Mouse (Mus musculus) frontal cortex, postnatal 36 days (tissue): ENCODE measurements around the gene Numb.

ENCODE experiments used
- DNase-seq, 2 experiments: peaks; one replicate each; pipeline ENCODE4 v3.0.0; 2022; ENCODE audit warnings: low spot score in 2 of 2

Numb gene

DNA sequence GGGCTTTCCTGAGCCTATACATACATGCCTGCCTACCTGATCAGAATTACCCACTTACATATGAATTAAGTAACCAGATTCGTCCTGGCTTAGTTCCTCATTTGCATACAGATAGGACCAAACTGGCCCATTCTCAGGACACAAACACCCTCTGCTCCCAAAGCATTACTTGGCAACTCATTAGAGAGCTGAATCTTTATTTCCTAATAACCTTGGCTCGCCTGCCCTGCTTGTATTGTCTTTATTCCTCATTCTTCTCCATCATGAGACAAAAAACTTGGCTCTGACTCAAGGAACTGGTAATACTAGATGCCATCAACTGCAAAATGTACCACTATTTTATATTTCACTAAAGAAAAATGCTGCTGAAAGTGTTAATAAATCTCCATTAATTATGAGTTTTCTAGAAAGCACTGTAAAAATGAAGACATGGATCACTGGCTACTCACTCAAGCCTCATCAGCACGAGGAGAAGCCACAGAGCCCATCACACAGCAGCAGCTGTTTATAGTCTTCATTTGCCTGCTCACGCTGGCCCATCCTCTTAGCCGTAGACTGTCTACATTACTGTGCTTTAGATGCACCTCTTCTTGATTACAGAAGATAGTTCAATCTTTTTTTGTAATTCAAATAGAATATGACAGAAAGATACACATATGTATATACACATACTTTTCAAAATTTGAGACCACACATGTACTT is 69.1 kb downstream of the Numb start:
- no peak for DNase-seq

DNA sequence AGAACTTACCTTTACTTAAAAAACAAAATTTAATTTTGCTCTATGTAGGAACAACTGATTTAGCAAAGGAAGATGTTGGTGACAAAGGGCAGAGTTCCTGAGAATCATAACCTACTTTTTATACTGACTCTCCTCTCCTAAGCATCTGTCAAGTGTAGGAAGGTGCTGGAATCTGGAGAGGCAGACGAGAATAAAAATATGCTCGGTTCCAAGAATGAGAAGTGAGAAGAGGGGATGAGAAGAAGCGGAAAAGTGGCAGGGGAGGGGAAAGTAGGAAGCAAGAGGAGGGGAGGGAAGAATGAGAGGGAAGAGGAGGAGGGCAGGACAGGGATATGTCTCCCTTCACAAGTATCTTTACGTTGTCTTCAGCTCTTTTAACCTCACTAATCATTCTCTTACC is 71.4 kb downstream of the Numb start:
- peak; percentile 21 to 58 for DNase-seq

DNA sequence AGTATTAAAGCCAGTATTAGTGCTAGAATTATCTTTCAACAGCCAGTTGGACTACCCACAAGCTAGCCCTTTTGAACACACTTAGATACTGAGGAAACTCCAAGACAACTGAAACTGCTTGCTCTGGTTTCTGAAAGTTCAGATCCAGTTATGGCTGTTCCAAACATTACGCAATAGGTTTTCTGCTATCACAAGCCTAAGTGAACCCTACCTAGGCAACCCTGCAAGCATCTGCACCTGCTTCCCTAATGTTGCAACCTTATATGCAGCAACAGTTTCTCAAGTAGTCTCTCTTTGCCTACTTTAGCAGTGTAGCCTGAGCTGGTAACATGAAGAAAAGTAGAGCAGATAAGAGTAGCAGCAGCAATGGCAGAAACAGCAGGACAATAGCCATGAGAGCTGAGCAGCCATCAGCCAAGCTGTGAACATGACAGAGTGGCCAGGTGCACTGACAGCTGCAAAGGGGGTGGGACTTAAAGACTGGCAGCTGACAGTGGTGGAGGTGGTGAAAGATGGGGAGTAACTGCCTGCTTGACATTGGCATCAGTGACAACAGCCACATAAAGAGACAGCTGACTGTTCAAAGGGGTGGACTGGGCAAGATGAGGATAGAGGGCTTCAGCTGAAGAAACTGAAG is 73.0 kb downstream of the Numb start:
- DNase-seq = no peak

DNA sequence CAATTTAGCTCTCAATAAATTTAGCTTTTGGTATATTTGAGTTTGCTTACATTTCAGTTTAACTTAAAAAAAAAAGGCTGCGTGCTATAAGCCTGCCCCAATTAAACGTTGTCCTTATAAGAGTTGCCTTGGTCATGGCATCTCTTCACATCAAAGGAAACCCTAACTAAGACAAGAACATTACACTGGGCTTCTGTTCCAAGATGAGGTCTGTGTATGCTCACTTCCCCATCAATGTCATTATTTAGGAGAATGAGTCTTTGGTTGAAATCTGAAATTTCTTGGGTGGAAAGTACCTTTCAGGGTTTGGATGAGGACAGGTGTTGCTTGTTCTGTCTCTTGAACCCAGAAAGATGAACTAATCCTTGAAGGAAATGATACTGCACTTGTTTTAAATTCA is 73.9 kb downstream of the Numb start:
- no peak for DNase-seq

DNA sequence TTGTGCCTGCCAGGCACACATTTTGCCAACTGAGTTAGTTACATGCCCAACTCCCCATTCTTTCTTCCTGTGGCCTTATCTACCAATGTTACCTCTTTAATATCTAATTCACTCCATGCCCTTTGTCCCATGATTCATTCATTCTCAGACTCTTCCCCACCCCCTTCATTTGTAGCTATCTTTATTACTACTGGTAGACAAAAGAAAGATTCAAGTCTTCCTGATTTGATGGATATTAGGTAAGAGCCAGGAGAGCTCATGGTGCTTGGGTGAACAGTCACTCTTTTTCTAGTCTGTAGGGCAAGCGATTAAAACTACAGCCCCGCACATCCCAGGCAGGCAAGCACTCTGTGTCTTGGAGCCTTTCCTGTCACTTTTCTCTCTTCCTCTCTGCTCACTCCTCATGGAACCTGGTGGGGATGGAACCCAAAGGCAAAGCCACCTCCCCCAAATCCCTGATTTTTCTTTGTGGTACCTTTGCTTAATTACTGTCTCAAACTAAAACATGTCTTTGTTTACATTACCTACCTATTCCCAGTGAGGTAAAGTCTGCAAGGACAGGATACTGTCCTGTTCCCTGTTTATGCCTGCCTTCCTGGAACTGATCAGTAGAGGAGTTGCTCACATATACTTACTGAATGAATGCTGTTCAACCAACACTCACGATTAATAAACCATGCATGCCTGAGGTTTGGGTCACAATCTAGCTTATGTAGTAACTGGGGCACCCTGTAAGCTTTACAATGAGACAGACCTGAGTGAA is 78.9 kb downstream of the Numb start:
- DNase-seq = no peak

DNA sequence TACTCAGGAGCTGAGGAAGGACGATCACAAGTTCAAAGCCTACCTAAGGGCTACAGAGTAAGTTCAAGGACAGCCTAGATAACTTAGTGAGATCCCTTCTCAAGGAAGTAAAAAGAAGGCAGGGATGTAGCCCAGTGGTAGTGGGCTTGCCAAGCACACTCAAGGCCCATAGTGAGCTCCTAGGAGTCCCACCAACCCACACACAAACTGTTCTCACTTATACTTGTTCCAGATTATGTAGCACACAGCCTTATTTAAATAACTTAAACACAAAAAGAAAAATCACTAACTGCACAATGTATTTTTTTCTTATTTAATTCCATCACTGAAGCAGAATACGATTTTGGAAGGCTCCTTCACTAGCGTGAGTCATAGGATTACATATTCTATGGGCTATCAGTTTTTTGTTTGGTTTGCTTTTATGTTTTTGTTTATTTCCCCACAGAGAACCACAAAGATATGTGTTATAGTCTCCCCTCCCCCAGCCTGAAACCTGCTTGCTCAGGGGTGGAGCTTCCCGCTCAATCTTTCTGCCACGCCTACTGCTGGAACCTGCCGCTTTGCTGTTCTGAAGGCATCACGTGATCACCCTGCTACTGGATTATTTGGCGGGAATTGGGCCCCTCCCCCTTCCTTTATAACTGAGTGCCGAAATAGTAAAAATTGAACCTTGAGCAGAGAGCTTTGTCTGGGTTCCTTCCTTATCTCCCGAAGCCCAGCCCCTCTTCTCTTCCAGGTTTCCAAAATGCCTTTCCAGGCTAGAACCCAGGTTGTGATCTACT is 80.1 kb downstream of the Numb start:
- DNase-seq = peak in 1 of 2 experiments; percentile 28

DNA sequence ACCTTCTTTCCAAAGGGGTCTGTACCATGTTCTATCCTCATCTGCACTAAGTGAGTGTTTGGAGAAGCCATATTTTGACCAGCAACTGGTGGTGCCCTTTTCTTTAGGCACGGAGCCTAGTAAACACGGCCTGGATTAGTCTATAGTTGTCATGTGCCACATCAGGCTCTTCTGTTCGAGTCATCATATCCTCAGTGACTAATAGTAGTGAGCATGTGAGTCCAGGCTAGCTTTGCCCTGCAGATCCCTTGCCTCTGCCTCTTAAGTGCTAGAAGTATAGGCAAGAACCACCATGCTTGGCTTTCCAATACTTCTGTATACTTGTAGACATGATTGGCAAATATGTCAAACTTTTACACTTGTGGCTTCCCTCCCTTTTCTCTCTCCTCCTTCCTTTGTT is 87.8 kb downstream of the Numb start:
- DNase-seq = no peak

DNA sequence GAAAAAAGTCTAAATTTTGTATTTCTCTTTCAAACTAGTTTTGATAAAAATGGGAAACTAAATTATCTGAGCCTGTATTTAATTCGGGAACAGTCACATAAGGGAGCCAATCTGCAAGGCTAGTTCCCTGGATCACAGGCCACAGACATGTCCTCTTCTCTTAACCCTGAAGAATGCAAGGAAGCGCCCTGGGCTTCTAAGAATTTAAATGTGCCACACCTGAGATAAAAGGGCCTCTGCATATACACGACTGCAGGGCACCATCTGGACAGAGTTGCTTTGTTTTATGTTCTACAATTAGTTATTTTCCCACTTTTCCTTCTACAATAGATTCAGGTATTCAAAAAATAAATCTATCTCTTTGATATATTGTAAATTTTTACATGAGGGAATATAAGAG is 91.3 kb downstream of the Numb start:
- no peak for DNase-seq

DNA sequence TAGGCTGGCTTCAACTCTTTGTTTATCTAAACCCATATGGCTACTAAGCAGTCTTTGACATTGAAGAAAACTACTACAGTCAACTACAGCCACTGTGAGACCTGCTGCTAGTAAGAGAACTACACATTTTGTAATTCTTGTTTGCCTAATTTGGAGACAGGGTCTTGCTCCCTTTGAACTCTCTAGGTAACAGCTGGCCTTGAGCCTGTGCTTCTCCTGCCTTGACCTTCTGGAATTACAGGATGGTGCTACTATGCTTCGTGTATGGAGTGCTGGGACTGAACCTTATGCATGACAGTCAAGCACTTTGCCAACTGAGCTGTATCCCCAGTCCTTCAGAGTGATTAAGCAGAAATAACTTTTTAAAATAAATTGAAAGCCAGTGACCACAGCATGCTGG is 105.1 kb downstream of the Numb start:
- DNase-seq = no peak

DNA sequence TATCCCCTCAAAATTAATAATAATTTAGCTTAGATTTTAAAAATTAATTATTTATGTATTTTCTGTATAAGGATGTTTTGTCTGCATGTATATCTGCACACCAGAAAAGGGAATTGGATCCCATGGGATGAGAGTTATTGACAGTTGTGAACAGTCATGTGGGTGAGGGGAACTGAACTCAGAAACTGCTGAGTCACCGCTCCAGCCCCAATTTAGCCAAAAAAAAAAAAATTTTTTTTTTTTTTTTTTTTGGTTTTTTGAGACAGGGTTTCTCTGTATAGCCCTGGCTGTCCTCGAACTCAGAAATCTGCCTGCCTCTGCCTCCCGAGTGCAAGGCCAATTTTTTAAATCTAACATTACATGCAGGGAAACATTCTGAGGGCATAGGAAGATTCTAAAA is 109.8 kb downstream of the Numb start:
- DNase-seq = no peak

DNA sequence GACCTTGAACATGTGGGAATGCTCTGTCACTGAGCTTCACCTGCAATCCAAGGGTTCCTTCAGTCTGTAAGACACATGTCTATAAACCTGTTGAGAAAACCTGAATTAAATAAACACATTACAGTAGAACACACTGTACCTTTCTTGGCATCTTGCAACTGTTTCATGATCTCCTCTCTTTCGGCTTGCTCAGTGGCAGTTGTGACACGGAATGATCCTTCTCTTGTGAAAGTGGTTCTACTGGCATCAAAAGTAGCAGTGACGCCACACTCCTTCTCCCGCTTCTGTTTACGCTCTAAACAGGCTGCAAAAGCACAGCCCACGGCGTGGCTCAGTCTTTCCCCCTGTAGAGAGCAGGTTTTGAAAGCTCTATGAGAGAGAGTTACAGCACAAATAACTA is 118.1 kb downstream of the Numb start:
- DNase-seq = no peak

DNA sequence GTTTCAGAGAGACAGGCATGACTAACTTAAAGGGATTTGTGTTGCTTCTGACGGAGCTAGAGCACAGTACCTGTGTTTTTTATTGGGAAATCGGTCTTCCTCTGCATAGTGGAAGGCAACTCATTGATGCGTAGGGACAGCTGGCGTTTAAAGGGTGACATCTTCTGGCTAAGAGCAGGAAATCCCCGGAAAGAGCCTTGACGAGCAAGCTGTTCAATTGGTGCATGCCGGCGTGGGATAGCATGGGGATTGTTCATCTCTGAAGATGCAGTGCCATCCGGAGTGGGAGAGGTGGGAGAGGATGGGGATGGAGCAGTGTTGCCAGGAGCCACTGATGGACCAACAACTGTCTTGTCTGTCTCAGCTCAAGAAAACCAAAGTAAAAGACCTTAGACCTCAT is 120.8 kb downstream of the Numb start:
- peak; percentile 51 to 64 for DNase-seq

DNA sequence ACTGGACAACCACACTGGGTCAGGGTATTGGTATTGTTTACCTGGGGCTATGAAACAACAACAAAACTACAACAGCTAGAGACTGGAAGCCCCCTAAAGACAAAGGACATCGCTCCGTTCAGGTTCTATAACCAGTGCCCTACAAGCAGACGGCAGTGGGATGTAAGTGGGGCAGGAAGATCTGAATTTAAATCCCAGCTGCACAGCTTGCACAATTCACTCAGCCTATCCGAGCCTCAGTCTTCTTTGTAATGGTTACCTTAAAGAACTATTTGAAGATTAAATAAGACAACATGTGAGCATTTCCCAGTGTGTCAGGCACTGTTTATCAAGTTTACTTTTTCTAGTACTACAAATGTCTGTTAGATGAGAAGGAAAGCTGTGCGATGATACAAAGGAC is 123.4 kb downstream of the Numb start:
- no peak for DNase-seq

DNA sequence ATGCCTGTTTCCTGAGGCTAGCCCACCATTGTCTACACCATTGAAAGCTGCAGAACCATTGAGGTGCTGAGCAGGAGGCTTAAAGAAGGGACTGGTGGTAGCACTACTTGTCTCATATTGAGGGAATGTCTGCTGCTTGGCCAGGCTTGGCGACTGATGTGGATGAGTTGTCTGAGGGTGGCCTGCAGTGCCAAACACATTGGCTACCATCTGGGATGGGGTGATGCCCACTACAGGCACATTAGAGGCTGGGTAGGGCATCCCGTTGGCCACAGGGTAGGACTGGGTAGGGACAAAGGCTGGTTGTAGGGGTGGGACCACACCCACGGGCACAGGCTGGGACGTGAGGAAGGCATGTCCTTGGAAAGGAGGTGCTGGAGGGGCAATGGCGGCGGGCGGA is 126.1 kb downstream of the Numb start:
- no peak for DNase-seq

DNA sequence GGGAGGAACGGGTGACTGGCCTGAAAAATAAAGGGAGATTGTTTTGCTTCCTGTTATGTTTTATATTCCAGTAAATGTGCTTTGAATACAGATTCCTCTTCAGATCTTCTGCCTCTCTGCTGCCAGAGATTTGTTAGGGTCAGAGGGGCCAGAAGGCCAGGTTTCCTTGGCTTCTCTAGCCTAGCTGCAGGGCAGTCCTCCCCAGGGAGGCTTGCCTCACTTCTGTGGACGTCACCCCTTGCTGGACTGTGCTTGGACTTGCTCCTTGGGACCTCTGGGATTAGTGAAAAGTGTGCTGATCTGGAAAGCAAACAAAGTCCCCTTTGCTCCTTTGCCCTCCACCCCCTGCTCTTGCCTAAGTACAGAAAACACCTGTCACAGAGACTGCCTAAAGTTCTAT is 126.7 kb downstream of the Numb start:
- no peak for DNase-seq

DNA sequence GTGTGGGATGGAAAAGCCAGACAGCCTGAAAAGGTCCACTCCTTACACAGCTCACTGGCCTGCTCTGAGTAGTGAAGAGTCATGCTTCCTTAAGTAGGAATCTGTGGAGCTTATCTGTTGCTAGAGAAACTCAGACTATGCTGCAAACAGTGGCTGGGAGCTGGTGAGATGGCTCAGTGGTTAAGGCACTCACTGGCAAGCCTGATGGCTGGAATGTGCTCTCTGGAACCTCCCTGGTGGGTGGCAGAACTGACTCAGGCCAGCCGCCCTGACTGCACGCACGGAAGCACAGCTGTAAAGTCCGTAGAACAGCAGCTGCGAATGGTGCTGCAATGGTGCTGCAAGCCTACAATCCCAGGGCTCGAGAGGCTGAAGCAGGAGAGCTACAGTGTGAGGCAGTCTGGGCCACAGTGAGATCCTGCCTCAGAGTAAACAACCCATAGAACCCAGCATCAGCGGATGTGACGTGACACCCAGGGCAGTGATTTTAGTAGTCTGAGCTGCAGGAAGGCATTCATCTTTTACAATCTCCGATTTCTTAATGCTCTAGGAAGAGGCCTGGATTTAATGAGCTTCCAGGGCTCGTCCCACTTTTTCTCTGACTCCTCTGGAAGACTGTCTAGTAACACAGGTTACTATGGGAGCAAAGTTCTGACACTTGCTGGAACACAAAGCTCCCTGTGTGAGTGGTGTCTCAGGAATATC is 128.9 kb downstream of the Numb start:
- no peak for DNase-seq

DNA sequence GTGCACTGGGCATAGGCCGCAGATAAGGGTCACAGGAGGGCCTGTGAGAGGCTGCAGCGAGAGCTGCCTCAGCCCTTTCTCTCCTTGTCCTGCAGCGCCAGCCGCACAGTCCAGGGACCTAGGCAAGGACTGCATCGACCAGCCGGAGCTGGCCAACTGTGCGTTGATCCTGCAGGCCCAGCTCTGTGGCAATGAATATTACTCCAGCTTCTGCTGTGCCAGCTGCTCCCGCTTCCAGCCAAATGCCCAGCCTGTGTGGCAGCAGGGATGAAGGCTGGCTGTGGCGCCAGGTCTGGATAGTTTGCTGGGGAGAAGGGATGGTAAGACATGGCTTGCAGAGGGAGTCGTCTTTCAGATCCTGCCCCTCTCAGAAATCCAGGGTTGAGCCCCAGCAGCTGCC is 130.0 kb downstream of the Numb start:
- DNase-seq = no peak

DNA sequence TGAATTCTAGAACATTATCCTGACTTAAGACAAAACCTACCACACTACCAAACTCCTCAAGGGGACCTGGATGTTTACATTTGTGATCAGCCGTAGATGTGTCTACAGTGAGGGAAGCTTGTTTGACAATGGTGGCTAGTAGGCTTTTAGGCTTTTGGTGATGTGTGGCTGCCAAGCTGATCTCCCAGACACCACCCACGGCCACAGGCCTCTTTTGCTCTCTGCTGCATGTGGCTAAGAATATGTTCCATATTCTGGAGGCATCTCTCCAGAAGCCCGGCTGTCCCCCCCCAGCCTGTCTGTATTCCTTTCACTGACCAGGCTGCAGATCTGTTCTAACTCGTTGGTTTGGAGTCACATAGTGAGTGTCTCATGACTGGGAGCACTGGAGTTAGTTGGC is 131.0 kb downstream of the Numb start:
- DNase-seq = no peak

DNA sequence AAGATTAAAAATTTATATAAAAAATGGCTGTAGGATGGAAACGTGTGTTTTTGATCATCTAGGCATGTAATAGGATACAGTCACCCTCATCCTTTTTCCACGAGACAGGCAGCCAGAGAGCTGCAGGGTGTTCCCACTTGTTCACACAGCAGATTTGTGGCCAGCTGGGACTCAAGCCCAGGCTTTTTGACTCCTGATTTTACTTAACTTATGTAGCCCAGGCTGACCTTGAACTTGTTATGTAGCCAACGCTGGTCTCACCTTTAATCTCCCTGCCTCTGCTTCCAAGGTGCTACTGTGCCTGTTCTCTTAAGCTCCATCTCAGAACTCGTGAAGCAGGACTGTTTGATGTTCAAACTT is 132.0 kb downstream of the Numb start:
- DNase-seq = no peak

DNA sequence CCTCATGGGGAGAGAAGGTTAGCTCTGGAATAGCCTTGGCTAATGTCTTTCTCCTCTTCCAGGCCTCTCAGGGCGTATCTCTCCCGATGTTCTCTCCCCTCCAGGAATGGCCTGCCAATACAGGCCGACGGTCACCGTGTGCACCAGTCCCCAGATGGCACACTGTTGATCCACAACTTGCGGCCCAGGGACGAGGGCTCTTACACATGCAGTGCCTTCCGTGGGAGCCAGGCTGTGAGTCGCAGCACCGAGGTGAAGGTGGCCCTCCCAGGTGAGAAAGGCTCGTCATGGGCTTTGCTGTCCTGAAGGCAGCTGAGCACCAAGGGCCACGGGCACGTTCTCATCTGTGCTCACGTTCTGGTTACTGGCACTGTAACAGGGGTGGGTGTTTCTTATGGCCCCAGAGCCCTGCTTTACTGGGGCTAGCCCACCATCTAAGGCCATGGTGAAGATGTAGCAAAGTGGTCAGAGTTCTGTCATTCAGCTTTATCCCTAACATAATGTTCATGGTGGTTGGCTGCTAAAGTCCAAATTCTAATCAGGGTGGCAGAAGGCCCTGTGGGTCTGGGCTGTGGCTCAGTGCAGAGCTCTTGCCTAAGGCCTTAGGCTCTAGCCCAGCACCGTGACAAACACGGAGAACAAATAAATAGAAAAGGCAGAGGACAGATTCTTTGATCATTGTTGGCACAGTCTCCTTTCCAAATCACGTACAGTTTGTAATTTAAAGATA is 132.5 kb downstream of the Numb start:
- DNase-seq = no peak

DNA sequence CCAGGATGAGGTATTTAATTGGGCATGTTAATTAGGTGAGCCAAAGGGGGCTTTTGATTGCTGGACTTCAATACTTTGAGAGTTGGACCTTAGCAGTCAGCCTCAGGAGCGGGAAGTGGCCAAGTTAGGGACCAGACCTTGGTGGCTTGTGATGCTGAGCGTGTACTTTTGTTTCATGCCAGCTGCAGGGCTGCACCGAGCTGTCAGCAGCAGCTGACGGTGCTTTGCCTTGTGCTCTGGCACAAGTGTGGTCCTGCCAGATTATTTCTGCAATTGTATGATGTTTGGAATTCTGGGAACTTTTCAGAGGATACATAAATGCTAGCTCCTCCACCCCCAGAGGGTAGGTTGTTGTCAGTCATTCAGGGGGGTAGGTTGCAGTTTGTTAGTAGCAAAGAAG is 136.4 kb downstream of the Numb start:
- DNase-seq = no peak
